Mouse (Mus musculus): ENCODE measurements around the gene Gm5105. TPM values are rescaled to one million over a fixed set of nuclear protein-coding genes. Genes with fewer than 3 reads are reported as not detected.

Gene Gm5105
- polyA plus RNA-seq, 1 experiment from 2014 or later, result not detected

GRCm38 (mm10) chr3:138001865-138002264, 65.3 kb downstream of the Gm5105 start:
- no peaks in the 10 kb centered on the region for H3K27me3 ChIP-seq (ENCODE audit: control insufficient read depth, insufficient read depth, low read length)
- H3K36me3 ChIP-seq (ENCODE audit: control insufficient read depth, insufficient read depth, low read length), result no peaks in the 10 kb centered on the region
- no peak overlapping the region for H3K4me3 ChIP-seq (ENCODE audit: low read depth, low read length)
- no peak overlapping the region for H3K27ac ChIP-seq (ENCODE audit: low read depth, low read length)
- no peaks in the 10 kb centered on the region for H3K4me1 ChIP-seq (replicated peaks; ENCODE audit: control insufficient read depth, insufficient read depth, low read length)
- no peak overlapping the region for H3K9ac ChIP-seq (ENCODE audit: low read depth, low read length)
- no peaks in the 10 kb centered on the region for H3K9me3 ChIP-seq (ENCODE audit: control insufficient read depth, low read length)
- no peak for DNase-seq (ENCODE audit: low spot score)
- H3K4me2 ChIP-seq (replicated peaks; ENCODE audit: low read depth, low read length), result no peak overlapping the region
- ATAC-seq (ENCODE audit: low FRiP score), result no peak
- WGBS, result 83% methylated on average over 4 of the region's 4 CpGs

- Histone ChIP-seq H3K4me1 (replicated peaks; ENCODE audit: control insufficient read depth, insufficient read depth, low read length) (no peaks in the 10 kb centered on the region), H3K4me3 (ENCODE audit: low read depth, low read length) (no peak overlapping the region), H3K4me2 (replicated peaks; ENCODE audit: low read depth, low read length) (no peak overlapping the region), H3K27ac (ENCODE audit: low read depth, low read length) (no peak overlapping the region), H3K27me3 (ENCODE audit: control insufficient read depth, insufficient read depth, low read length) (no peaks in the 10 kb centered on the region), H3K9ac (ENCODE audit: low read depth, low read length) (no peak overlapping the region), H3K9me3 (ENCODE audit: control insufficient read depth, low read length) (no peaks in the 10 kb centered on the region), H3K36me3 (ENCODE audit: control insufficient read depth, insufficient read depth, low read length) (no peaks in the 10 kb centered on the region)
- WGBS, result 78% methylated on average over 4 of the region's 4 CpGs
- ATAC-seq (ENCODE audit: low FRiP score) (no peak), DNase-seq (ENCODE audit: low spot score) (no peak)
Measured at GRCm38 (mm10) chr3:138000724-138001069, 66.5 kb downstream of the Gm5105 start.

- no peak overlapping the region for H3K4me2 ChIP-seq (replicated peaks; ENCODE audit: low read depth, low read length)
- no peaks in the 10 kb centered on the region for H3K4me1 ChIP-seq (replicated peaks; ENCODE audit: control insufficient read depth, insufficient read depth, low read length)
- 90% methylated on average over 8 of the region's 8 CpGs for WGBS
- ATAC-seq (ENCODE audit: low FRiP score) (no peak), DNase-seq (ENCODE audit: low spot score) (no peak)
- no peaks in the 10 kb centered on the region for H3K36me3 ChIP-seq (ENCODE audit: control insufficient read depth, insufficient read depth, low read length)
- no peak overlapping the region for H3K9ac ChIP-seq (ENCODE audit: low read depth, low read length)
- no peaks in the 10 kb centered on the region for H3K27me3 ChIP-seq (ENCODE audit: control insufficient read depth, insufficient read depth, low read length)
- no peak overlapping the region for H3K27ac ChIP-seq (ENCODE audit: low read depth, low read length)
- H3K9me3 ChIP-seq (ENCODE audit: control insufficient read depth, low read length), result no peaks in the 10 kb centered on the region
- H3K4me3 ChIP-seq (ENCODE audit: low read depth, low read length), result no peak overlapping the region
Measured at GRCm38 (mm10) chr3:138000062-138000723, 67.0 kb downstream of the Gm5105 start.

- H3K27ac ChIP-seq (ENCODE audit: low read depth, low read length), result no peak overlapping the region
- no peaks in the 10 kb centered on the region for H3K4me1 ChIP-seq (replicated peaks; ENCODE audit: control insufficient read depth, insufficient read depth, low read length)
- no peaks in the 10 kb centered on the region for H3K36me3 ChIP-seq (ENCODE audit: control insufficient read depth, insufficient read depth, low read length)
- H3K9me3 ChIP-seq (ENCODE audit: control insufficient read depth, low read length), result no peaks in the 10 kb centered on the region
- 71% methylated on average over 9 of the region's 9 CpGs for WGBS
- no peaks in the 10 kb centered on the region for H3K27me3 ChIP-seq (ENCODE audit: control insufficient read depth, insufficient read depth, low read length)
- DNase-seq (ENCODE audit: low spot score) (no peak), ATAC-seq (ENCODE audit: low FRiP score) (no peak)
- no peak overlapping the region for H3K4me2 ChIP-seq (replicated peaks; ENCODE audit: low read depth, low read length)
- no peak overlapping the region for H3K4me3 ChIP-seq (ENCODE audit: low read depth, low read length)
- H3K9ac ChIP-seq (ENCODE audit: low read depth, low read length), result no peak overlapping the region
Measured at GRCm38 (mm10) chr3:137999224-137999790, 67.9 kb downstream of the Gm5105 start.

Other genes starting within 250 kb of the Gm5105 start
- gene H2afz, start 202.9 kb downstream of the Gm5105 start, polyA plus RNA-seq (2014; fragmentation: Nextera tagmentation; extraction: Ambion mirVana), result 2,789 and 2,825 TPM in 2 replicates
- gene Dnajb14, start 199.7 kb downstream of the Gm5105 start, polyA plus RNA-seq (2014; fragmentation: Nextera tagmentation; extraction: Ambion mirVana), result 9.2 and 10.4 TPM in 2 replicates
- 96.9 and 103 TPM in 2 replicates for gene Lamtor3, start 148.9 kb downstream of the Gm5105 start, polyA plus RNA-seq (2014; fragmentation: Nextera tagmentation; extraction: Ambion mirVana)
- gene Dapp1, start 85.8 kb downstream of the Gm5105 start, polyA plus RNA-seq (2014; fragmentation: Nextera tagmentation; extraction: Ambion mirVana), result 2.6 and 3.7 TPM in 2 replicates
- gene 1110002E22Rik, start 2.3 kb downstream of the Gm5105 start, polyA plus RNA-seq (2014; fragmentation: Nextera tagmentation; extraction: Ambion mirVana), result 0.17 and 0.20 TPM in 2 replicates
- gene Trmt10a, start 76.1 kb upstream of the Gm5105 start, polyA plus RNA-seq (2014; fragmentation: Nextera tagmentation; extraction: Ambion mirVana), result 12.4 and 17.0 TPM in 2 replicates
- 10.2 and 13.4 TPM in 2 replicates for gene Mttp, start 77.6 kb upstream of the Gm5105 start, polyA plus RNA-seq (2014; fragmentation: Nextera tagmentation; extraction: Ambion mirVana)
- gene 4930579F01Rik, start 126.4 kb upstream of the Gm5105 start, polyA plus RNA-seq (2014; fragmentation: Nextera tagmentation; extraction: Ambion mirVana), result not detected in 2 replicates
- 0.08 and 0.22 TPM in 2 replicates for gene Adh7, start 150.4 kb upstream of the Gm5105 start, polyA plus RNA-seq (2014; fragmentation: Nextera tagmentation; extraction: Ambion mirVana)
- gene Adh1, start 193.6 kb upstream of the Gm5105 start, polyA plus RNA-seq (2014; fragmentation: Nextera tagmentation; extraction: Ambion mirVana), result 0.29 and 0.59 TPM in 2 replicates
- not detected in 2 replicates for gene Adh6a, start 245.9 kb upstream of the Gm5105 start, polyA plus RNA-seq (2014; fragmentation: Nextera tagmentation; extraction: Ambion mirVana)